Mouse (Mus musculus) hindbrain, embryonic 15.5 days (tissue): ENCODE measurements at regions not wholly inside any gene's neighbourhood (a gene's known extent, or its start where the extent isn't known, plus 50 kb on each side); places are given as distances from the start of the nearest gene placed in this dataset.
"Not testable (repeated sequence)": the region's sequence is repeated elsewhere in the genome, so short reads cannot be mapped to it uniquely, and the experiment has no call there.

ENCODE experiments used
- ATAC-seq: fragments of 200-750 bp; cut with Nextera tagmentation; 2 replicates; pipeline ENCODE4 v1.8.0; 2017; ENCODE audit warnings: low read depth, moderate number of reproducible peaks, moderate TSS enrichment; ENCODE audit not compliant: low FRiP score
- H3K27ac ChIP-seq: fragments of 300-500 bp; sonication (generic); replicated peaks from 2 replicates; pipeline ENCODE4 v1.5.1; 2015; ENCODE audit warnings: mild to moderate bottlenecking, inconsistent platforms
- H3K27me3 ChIP-seq: fragments of 300-500 bp; sonication (generic); 2 replicates; pipeline ENCODE4 v1.6.1; 2015; ENCODE audit warnings: control low read depth, inconsistent platforms
- H3K36me3 ChIP-seq: fragments of 300-500 bp; sonication (generic); 2 replicates; pipeline ENCODE4 v1.6.1; 2015; ENCODE audit warnings: control low read depth, inconsistent platforms
- H3K4me1 ChIP-seq: fragments of 300-500 bp; sonication (generic); replicated peaks from 2 replicates; pipeline ENCODE4 v1.6.1; 2015; ENCODE audit warnings: control low read depth, inconsistent platforms
- H3K4me2 ChIP-seq: fragments of 300-500 bp; sonication (generic); 2 replicates; pipeline ENCODE4 v1.6.1; 2015; ENCODE audit warnings: moderate library complexity, mild to moderate bottlenecking, inconsistent platforms
- H3K4me3 ChIP-seq: fragments of 300-500 bp; sonication (generic); 2 replicates; pipeline ENCODE4 v1.5.1; 2015; ENCODE audit warnings: mild to moderate bottlenecking, inconsistent platforms
- H3K9ac ChIP-seq: fragments of 300-500 bp; sonication (generic); 2 replicates; pipeline ENCODE4 v1.6.1; 2015; ENCODE audit warnings: inconsistent platforms
- H3K9me3 ChIP-seq: fragments of 300-500 bp; sonication (generic); 2 replicates; pipeline ENCODE4 v1.6.1; 2016; ENCODE audit warnings: control low read depth, inconsistent platforms
- WGBS: fragments of 180-500 bp; shearing (Covaris S2); methylation state at CpG from one replicate; pipeline ENCODE4 v1.1.7; 2015; 5-methylcytosine and 5-hydroxymethylcytosine counted together

GRCm38 (mm10) chr2:147989616-147990015, 57.2 kb downstream of the Foxa2 start:
- H3K27me3 ChIP-seq: 0 out of 2 replicates have a peak, but pooled peaks cover 8% of the 10 kb centered on the region
- 77% methylated on average over 1 of the region's 1 CpGs for WGBS
- H3K36me3 ChIP-seq: no peaks in the 10 kb centered on the region
- H3K4me1 ChIP-seq: no peaks in the 10 kb centered on the region
- no peak overlapping the region for H3K9ac ChIP-seq
- no peaks in the 10 kb centered on the region for H3K9me3 ChIP-seq
- no peak for ATAC-seq
- H3K27ac ChIP-seq: no peak overlapping the region
- no peak overlapping the region for H3K4me3 ChIP-seq
- no peak overlapping the region for H3K4me2 ChIP-seq

DNA sequence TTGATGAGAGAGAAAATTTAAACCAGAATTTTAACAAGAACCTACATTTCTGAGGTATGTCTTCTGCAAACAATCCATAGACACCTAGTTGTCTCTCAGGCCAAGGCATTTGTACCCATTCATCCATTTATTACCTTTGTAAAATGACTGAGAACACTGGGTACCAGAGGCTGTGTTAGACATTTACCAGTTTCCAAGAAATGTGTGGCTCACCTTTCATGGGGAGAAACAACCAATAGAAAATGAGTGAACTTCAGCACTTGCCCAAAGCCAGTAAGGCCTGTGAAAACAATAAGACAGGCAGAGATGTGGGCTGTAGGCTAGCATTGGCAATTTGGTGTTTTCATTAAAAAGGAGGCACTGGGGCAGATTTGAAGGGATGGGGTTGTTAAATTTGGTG, 58.2 kb downstream of the Foxa2 start:
- Histone ChIP-seq H3K27me3 (0 out of 2 replicates have a peak, but pooled peaks cover 10% of the 10 kb centered on the region), H3K27ac (no peak overlapping the region), H3K36me3 (no peaks in the 10 kb centered on the region), H3K9ac (no peak overlapping the region), H3K4me3 (no peak overlapping the region), H3K4me1 (no peaks in the 10 kb centered on the region), H3K9me3 (no peaks in the 10 kb centered on the region), H3K4me2 (no peak overlapping the region)
- ATAC-seq: no peak

DNA sequence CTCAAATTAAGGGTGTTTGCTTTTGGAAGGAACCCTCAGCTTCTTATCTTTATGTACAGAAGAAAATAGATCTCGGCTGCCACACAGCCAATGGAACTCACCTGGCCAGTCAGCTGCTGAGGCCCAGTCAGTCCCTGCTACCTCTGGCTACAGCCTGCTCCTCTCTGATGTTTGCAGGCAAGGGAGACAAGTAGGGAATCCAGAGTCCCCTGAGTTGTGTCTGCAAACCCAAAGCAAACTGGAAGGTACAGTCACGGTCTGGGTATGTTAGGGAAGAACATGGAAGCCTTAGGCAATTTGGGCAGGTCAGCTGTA, 61.6 kb downstream of the Foxa2 start:
- Histone ChIP-seq H3K9ac (no peak overlapping the region), H3K27ac (no peak overlapping the region), H3K27me3 (0 out of 2 replicates have a peak, but pooled peaks cover 14% of the 10 kb centered on the region), H3K36me3 (no peaks in the 10 kb centered on the region), H3K4me3 (no peak overlapping the region), H3K4me1 (no peaks in the 10 kb centered on the region), H3K4me2 (no peak overlapping the region), H3K9me3 (no peaks in the 10 kb centered on the region)
- 94% methylated on average over 2 of the region's 2 CpGs for WGBS
- no peak for ATAC-seq

DNA sequence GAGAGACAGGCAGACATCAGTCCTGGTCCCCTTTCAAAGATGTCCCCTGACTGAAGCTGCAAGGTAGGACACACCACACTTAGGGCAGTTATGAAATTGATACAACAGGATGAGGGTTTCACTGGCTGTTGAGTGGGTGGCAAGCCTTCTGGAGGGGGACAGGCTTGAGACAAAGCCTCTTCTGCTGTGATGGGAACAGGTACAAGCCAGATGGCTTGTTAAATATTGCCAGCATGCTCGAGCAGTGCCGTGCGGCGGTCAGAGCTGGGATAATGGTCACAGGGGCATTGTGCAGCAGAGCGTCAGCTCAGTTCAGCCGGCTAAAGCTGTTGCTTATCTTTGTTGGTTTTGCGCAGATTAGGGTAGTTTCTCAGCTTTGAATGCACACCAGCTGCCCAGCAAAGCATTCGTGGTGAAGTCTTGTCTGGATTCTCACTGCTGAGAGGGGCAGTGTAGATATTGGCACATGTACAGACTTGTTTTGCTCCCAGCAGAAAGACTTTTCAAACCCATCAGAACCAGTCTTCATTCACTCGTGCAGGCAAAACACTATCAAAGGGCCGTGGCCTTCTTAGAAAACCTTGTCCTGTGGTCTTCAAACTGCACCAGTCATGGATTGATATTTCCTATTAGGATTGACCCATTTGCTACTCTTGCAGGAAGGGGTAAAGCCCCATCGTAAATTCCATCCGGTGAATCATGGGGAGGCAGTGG, 62.1 kb downstream of the Foxa2 start:
- WGBS: 45% methylated on average over 12 of the region's 12 CpGs
- no peak overlapping the region for H3K4me3 ChIP-seq
- no peaks in the 10 kb centered on the region for H3K9me3 ChIP-seq
- no peak overlapping the region for H3K9ac ChIP-seq
- H3K4me2 ChIP-seq: no peak overlapping the region
- no peaks in the 10 kb centered on the region for H3K36me3 ChIP-seq
- no peak for ATAC-seq
- no peaks in the 10 kb centered on the region for H3K4me1 ChIP-seq
- no peak overlapping the region for H3K27ac ChIP-seq
- 0 out of 2 replicates have a peak, but pooled peaks cover 18% of the 10 kb centered on the region for H3K27me3 ChIP-seq

GRCm38 (mm10) chr2:147980929-147981479, 65.8 kb downstream of the Foxa2 start:
- no peak overlapping the region for H3K9ac ChIP-seq
- no peak overlapping the region for H3K4me2 ChIP-seq
- 0 out of 2 replicates have a peak, but pooled peaks cover 17% of the 10 kb centered on the region for H3K27me3 ChIP-seq
- 20% methylated on average over 6 of the region's 6 CpGs for WGBS
- H3K9me3 ChIP-seq: no peaks in the 10 kb centered on the region
- no peaks in the 10 kb centered on the region for H3K4me1 ChIP-seq
- H3K36me3 ChIP-seq: no peaks in the 10 kb centered on the region
- ATAC-seq: no peak
- H3K4me3 ChIP-seq: no peak overlapping the region
- no peak overlapping the region for H3K27ac ChIP-seq

DNA sequence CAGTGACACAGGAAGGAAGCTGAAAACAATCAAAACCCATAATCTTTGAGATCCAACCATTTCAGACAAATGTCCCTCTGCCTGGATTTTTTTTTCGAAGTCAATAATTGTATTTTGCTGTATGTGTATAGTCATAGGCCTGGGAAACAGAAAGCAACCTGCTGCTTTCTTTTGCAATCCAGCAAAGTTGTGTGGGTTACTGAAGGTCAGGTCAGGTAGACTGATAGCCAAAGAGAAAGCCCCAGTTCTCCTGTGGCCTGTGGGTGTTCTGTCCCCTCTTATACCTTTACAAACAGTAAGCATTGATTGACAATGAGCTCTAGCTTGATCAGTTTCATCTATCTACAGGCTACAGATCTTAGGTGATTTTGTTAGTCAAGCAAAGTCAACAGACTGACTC, 66.4 kb downstream of the Foxa2 start:
- H3K36me3 ChIP-seq: no peaks in the 10 kb centered on the region
- no peak overlapping the region for H3K9ac ChIP-seq
- H3K4me3 ChIP-seq: no peak overlapping the region
- no peak overlapping the region for H3K4me2 ChIP-seq
- H3K27ac ChIP-seq: no peak overlapping the region
- no peak for ATAC-seq
- H3K27me3 ChIP-seq: 0 out of 2 replicates have a peak, but pooled peaks cover 12% of the 10 kb centered on the region
- no peaks in the 10 kb centered on the region for H3K4me1 ChIP-seq
- 93% methylated on average over 1 of the region's 1 CpGs for WGBS
- no peaks in the 10 kb centered on the region for H3K9me3 ChIP-seq

DNA sequence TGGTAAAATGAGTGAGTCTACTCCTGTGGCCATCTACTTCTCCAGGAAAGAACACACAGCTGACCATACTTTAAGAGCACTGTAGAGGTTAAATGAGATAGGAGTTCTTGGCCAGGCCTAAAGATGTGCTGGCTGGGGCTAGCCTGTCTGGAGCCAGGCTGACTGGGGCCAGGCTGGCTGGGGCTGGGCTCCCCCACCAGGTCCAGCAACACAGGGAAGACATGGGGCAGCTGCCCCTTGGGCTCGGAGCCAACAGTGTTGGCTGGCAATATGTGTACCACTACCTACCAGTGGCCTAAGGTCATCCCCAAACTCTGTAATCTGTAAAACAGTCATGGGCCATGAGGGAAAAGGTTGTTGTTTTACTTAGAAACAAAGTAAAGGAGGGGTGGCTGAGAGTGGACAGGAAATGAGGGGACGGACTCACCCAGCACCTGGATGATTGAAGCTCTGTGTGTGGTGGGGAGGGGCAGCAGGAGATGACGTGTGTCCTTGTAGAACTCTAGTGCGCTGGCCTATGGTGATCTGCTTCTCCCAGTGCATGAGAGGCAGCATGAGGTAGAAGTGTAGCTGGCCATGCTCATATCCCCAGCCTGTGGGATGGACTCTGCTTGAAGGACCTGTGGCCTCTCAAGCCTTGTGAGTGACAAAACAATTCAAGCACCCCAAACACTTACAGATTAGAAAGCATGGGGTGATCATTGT, 67.0 kb downstream of the Foxa2 start:
- Histone ChIP-seq H3K4me2 (no peak overlapping the region), H3K36me3 (no peaks in the 10 kb centered on the region), H3K4me1 (no peaks in the 10 kb centered on the region), H3K4me3 (no peak overlapping the region), H3K9ac (no peak overlapping the region), H3K27me3 (0 out of 2 replicates have a peak, but pooled peaks cover 12% of the 10 kb centered on the region), H3K9me3 (no peaks in the 10 kb centered on the region), H3K27ac (no peak overlapping the region)
- WGBS: 81% methylated on average over 4 of the region's 4 CpGs
- no peak for ATAC-seq

- Histone ChIP-seq H3K4me1 (no peaks in the 10 kb centered on the region), H3K4me3 (no peak overlapping the region), H3K9ac (no peak overlapping the region), H3K36me3 (no peaks in the 10 kb centered on the region), H3K27me3 (0 out of 2 replicates have a peak, but pooled peaks cover 9% of the 10 kb centered on the region), H3K9me3 (no peaks in the 10 kb centered on the region), H3K27ac (no peak overlapping the region), H3K4me2 (no peak overlapping the region)
- ATAC-seq: no peak
- WGBS: 74% methylated on average over 1 of the region's 1 CpGs
These were observed 67.8 kb downstream of the Foxa2 start for GRCm38 (mm10) chr2:147979001-147979400.

DNA sequence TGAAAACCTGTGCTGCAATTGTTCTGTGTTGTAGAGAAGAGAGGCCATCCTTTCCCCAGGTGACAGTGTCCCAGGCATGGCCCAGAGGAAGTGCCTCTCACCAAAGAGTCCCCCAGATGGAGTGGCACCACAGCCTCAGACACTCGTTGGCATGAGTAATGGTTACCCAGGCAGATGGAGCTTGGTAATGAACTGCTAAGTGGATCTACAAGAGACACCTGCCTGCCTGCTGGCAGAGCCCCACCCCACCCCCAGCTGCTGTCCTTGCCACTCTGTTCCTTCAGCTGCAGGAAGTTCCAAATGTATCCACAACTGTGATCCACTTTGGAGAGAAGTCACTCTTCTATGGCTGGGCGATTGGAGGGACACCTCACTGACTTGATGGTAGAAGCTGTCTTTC, 72.0 kb downstream of the Foxa2 start:
- Histone ChIP-seq H3K27me3 (0 out of 2 replicates have a peak, but pooled peaks cover 4% of the 10 kb centered on the region), H3K27ac (no peak overlapping the region), H3K4me3 (no peak overlapping the region), H3K9me3 (no peaks in the 10 kb centered on the region), H3K4me2 (no peak overlapping the region), H3K36me3 (no peaks in the 10 kb centered on the region), H3K9ac (no peak overlapping the region), H3K4me1 (no peaks in the 10 kb centered on the region)
- ATAC-seq: no peak
- 61% methylated on average over 2 of the region's 2 CpGs for WGBS

- Histone ChIP-seq H3K4me3 (no peak overlapping the region), H3K9me3 (no peaks in the 10 kb centered on the region), H3K36me3 (no peaks in the 10 kb centered on the region), H3K4me2 (no peak overlapping the region), H3K27me3 (peaks cover 16% of the 10 kb centered on the region), H3K9ac (no peak overlapping the region), H3K27ac (no peak overlapping the region), H3K4me1 (no peaks in the 10 kb centered on the region; the same call in 1 of the 2 replicates)
- no peak for ATAC-seq
- 18% methylated on average over 10 of the region's 10 CpGs for WGBS
These were observed 78.1 kb downstream of the Foxa2 start for GRCm38 (mm10) chr2:147968671-147969070.

DNA sequence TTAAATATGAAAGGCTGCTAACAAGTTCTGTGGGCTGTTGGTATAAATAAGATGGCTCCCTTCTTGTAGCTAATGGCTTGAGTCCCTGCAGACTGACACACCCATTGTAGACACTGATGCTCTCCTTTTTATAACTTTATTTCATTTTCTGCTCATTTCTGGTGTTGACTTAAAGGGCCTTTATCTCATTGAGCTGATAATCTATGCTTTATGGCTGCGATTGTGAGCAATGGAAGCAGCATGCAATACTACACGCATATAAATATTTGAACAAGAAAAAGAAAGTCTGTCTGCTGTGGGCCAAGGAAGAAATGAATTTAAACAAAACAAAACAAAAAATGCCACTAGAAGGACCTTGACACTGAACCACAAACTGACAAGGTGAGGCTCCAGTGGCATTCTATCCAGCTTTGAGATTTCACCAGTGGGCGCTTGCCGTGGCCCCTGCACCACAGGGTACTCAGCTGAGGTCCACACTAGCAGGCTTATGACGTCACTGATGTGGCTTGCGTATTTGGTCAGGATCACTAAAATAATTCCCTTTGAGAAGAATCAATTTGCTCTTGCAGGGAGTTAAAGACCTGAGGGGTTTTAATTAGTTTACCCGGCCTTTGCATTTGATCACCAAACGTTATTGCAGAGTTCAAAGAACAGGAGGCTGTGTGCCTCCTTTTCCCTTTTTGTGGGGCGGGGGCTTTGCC, 78.8 kb downstream of the Foxa2 start:
- ATAC-seq: no peak
- no peaks in the 10 kb centered on the region for H3K9me3 ChIP-seq
- WGBS: 59% methylated on average over 9 of the region's 9 CpGs
- peaks cover 16% of the 10 kb centered on the region for H3K27me3 ChIP-seq
- H3K9ac ChIP-seq: no peak overlapping the region
- no peak overlapping the region for H3K4me2 ChIP-seq
- H3K27ac ChIP-seq: no peak overlapping the region
- H3K4me1 ChIP-seq: no peaks in the 10 kb centered on the region; the same call in 1 of the 2 replicates
- H3K36me3 ChIP-seq: no peaks in the 10 kb centered on the region
- no peak overlapping the region for H3K4me3 ChIP-seq

GRCm38 (mm10) chr2:147963284-147963683, 83.5 kb downstream of the Foxa2 start:
- not testable (repeated sequence) for ATAC-seq, H3K27ac ChIP-seq, H3K4me2 ChIP-seq, H3K9ac ChIP-seq, H3K27me3 ChIP-seq, H3K4me3 ChIP-seq, H3K9me3 ChIP-seq, H3K36me3 ChIP-seq, H3K4me1 ChIP-seq
- 84% methylated on average over 1 of the region's 1 CpGs for WGBS
